Mouse (Mus musculus): ENCODE measurements around the gene Tmem232. TPM values are rescaled to one million over a fixed set of nuclear protein-coding genes. Genes with fewer than 3 reads are reported as not detected.
"Not testable (repeated sequence)": the region's sequence is repeated elsewhere in the genome, so short reads cannot be mapped to it uniquely, and the experiment has no call there.

Tmem232 gene
- total RNA-seq, 2 experiments from 2014 or later, result 11.0 to 11.6 TPM

- DNase-seq; intact Hi-C loops (cut with DNase I; ENCODE audit: low total_unique reads): not testable (repeated sequence)
Measured at GRCm38 (mm10) chr17:65546221-65546620, 5.6 kb upstream of the Tmem232 start.

DNA sequence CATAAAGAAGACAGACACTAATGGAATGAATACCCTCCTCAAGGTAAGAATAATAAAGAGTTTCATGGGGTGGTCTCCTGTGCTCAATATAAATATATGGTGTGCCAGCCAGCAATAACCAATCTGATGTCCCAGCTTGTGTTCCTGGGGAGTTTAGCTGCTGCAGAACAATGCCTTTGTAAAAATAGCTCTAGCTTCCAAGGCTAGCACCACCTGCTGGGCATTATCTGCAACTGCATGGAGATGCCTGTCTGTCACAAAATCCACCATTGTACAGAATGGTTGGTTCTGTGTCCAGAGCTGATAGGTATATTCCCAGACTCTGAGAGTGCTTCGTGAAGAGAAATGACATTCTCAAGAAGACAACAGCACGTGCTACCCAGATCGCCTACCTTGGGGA lies 4.4 kb downstream of the Tmem232 start:
- intact Hi-C loops (cut with DNase I; ENCODE audit: low total_unique reads), result no loop called here
- DNase-seq, result no peak

GRCm38 (mm10) chr17:65532381-65532780 lies 8.2 kb downstream of the Tmem232 start:
- DNase-seq; intact Hi-C loops (cut with DNase I; ENCODE audit: low total_unique reads): not testable (repeated sequence)

DNA sequence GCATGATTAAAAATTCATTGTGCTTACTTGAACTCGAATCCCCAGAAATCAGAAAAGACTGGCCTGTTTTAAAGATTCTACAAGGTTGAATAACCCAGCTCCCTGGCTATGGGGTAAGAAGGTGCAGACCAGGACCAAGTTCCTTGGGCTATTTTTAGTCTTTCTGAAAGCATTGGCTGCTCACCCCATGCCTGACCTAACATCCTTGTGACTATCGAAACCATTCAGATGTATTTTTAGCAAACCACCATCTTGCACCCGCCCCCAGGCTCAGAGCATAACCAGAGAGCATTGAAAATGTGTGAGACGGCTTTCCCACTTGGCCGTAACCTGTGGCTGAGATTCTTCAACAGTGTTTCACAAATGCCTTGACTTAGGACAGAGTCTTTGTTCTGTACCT lies 13.1 kb downstream of the Tmem232 start:
- DNase-seq, result no peak
- intact Hi-C loops (cut with DNase I; ENCODE audit: low total_unique reads), result no loop called here

DNA sequence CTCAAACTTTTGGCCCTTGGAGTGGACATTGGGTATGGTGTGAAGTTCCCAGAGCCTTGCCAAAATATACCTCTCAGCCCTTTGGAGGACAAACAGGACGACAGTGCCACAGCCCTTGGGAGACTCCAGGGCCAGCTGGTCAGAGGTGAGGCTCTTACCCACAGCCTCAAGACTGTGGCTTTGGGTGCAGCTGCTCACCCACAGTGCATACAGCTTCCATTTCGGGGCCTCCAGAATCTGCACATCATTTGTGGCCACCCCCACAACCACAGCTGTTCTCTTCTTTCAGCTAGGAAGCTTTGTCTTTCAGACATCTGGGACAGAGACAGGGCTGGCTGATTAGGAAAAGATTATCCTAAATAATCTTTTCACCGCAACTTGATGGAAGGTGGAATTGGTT lies 27.1 kb downstream of the Tmem232 start:
- intact Hi-C loops (cut with DNase I; ENCODE audit: low total_unique reads), result no loop called here
- no peak for DNase-seq

DNA sequence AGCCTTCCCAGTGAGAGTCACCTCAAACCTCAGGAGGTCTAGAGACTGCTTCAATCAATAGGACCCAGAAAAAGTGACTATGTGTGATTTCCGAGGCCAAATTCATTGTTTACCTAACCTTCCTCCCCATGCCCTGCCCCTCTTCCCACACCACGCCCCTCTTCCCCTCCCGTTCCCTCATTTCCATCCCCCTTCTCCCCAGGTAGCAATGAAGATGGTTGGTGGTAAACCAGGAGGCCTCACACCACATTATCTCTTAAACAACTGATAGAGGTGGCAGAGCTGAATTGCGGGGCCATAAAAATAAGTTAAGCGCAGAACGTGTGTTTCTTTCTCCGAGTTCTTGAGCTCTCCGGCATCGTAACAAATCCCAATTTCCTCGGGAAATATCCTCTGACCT lies 55.9 kb downstream of the Tmem232 start:
- intact Hi-C loops (cut with DNase I; ENCODE audit: low total_unique reads), result no loop called here
- no peak for DNase-seq

GRCm38 (mm10) chr17:65476747-65477146 lies 63.8 kb downstream of the Tmem232 start:
- DNase-seq, result no peak
- intact Hi-C loops (cut with DNase I; ENCODE audit: low total_unique reads), result no loop called here

GRCm38 (mm10) chr17:65450818-65451217 lies 89.8 kb downstream of the Tmem232 start:
- intact Hi-C loops (cut with DNase I; ENCODE audit: low total_unique reads), result no loop called here
- no peak for DNase-seq

- DNase-seq; intact Hi-C loops (cut with DNase I; ENCODE audit: low total_unique reads): not testable (repeated sequence)
Measured at GRCm38 (mm10) chr17:65437906-65438305, 102.7 kb downstream of the Tmem232 start.

DNA sequence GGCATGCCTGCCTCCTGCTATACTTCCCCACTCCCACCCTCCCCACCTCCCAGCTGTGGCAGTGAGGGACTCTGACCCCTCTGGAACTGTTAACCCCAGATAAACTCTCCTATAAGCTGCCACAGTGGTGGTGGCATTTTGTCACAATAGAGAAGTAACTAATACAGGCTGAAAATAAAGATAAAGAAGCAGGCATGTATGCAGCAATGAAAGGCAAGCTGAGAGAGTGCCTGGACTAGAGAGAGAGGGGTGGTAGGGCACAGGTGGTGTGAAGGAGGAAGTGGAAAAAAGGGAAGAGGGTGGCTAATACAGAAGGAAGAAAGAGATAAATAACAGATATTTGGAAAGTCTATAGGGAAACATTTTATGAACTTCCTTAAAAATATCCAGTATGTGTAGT lies 121.5 kb downstream of the Tmem232 start:
- intact Hi-C loops (cut with DNase I; ENCODE audit: low total_unique reads), result no loop called here
- no peak for DNase-seq

GRCm38 (mm10) chr17:65405309-65405708 lies 135.3 kb downstream of the Tmem232 start:
- no peak for DNase-seq
- intact Hi-C loops (cut with DNase I; ENCODE audit: low total_unique reads), result no loop called here

- DNase-seq, result no peak
- intact Hi-C loops (cut with DNase I; ENCODE audit: low total_unique reads), result no loop called here
Measured at GRCm38 (mm10) chr17:65400914-65401313, 139.7 kb downstream of the Tmem232 start.

DNA sequence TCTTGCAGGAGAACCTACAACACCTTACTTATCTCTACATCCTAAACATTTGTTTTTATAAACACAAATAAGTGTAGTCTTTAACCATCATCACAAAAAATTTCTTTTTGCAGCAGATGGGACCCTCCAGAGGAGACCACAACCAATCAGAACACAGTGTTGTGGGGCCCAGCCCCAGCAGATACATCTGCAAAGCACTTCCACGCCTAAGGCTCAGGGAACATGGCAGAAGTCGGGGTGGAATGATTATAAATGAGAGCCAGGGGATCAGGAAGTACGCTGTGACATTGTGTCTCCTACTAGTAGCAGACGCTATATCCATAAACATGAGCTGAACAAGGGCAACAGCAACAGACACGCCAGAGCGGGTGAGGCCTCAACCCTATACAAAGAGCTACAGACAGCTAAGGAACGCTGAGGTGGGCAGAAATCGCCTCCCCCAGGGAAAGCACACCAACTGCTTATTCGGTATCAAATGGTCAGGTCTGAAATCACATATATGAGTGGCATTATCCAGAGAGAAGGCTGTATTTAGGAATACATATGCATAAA lies 156.1 kb downstream of the Tmem232 start:
- intact Hi-C loops (cut with DNase I; ENCODE audit: low total_unique reads), result no loop called here
- no peak for DNase-seq

- peak; percentile 7 for DNase-seq
- intact Hi-C loops (cut with DNase I; ENCODE audit: low total_unique reads), result no loop called here
Measured at GRCm38 (mm10) chr17:65370034-65370780, 170.4 kb downstream of the Tmem232 start.

- intact Hi-C loops (cut with DNase I; ENCODE audit: low total_unique reads), result no loop called here
- no peak for DNase-seq
Measured at GRCm38 (mm10) chr17:65365535-65366254, 174.9 kb downstream of the Tmem232 start.

- intact Hi-C loops (cut with DNase I; ENCODE audit: low total_unique reads), result no loop called here
- no peak for DNase-seq
Measured at GRCm38 (mm10) chr17:65351836-65352235, 188.7 kb downstream of the Tmem232 start.

DNA sequence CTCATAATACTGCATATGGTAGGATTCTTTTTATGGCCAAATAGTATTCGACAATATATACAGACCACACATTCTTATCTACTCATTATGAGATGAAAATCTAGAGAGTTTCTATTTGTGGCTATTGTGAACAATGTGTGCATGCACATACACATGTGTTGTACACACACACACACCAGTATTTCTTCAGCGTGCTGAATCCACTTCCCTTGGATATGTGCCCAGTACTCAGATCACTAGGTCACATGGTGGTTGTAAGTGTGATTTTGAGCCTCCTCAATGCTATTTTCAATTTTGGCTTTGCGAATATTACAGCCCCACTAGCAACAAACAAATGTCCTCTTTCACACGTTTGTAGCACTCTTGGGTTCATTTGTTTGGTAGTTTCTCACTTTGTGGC lies 200.6 kb downstream of the Tmem232 start:
- DNase-seq, result no peak
- intact Hi-C loops (cut with DNase I; ENCODE audit: low total_unique reads), result no loop called here

GRCm38 (mm10) chr17:65330759-65331158 lies 209.8 kb downstream of the Tmem232 start:
- intact Hi-C loops (cut with DNase I; ENCODE audit: low total_unique reads), result no loop called here
- no peak for DNase-seq

DNA sequence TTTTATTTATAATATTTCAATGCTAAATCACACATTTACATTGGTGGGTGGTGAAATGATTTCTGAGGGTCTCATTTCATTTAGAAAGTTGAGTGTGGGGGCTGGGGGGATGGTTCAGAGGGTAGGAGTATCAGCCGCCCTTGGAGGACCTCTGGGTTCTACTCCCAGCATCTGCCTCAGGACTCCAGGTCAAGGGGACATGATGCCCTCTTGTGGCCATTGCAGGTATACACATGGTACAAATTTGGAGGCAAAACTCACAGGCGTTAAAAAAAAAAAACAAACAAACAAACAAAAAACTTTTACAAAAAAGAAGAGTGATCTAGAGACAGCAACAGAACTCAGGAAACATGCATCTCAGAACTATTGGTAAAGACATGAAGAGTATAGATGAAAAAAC lies 215.3 kb downstream of the Tmem232 start:
- intact Hi-C loops (cut with DNase I; ENCODE audit: low total_unique reads), result loop anchor here (5.0 kb wide), 1 partner anchor 258 kb away; no protein-coding TSS in a partner anchor
- DNase-seq, result peak; percentile 12

- DNase-seq, result no peak
- intact Hi-C loops (cut with DNase I; ENCODE audit: low total_unique reads), result no loop called here
Measured at GRCm38 (mm10) chr17:65320623-65321022, 220.0 kb downstream of the Tmem232 start.

DNA sequence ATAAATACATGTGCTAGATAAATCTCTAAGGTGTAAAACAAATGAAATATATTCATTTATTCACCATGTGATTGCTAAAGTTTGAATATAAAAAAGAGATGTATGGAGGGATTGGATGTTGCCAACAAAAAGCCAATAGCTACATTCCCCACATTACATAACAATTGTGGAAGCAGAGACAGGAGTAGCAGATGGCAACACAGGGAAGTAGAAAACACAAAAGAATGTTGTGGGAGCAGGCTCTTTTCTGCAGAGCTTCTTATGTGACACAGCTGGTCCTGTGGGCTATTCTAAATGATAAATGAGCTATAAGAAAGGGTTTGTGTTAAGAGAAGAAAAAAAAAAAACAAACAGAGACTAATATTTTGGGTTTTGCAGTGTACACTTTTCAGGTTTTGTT lies 240.6 kb downstream of the Tmem232 start:
- no peak for DNase-seq
- intact Hi-C loops (cut with DNase I; ENCODE audit: low total_unique reads), result no loop called here

Measured in gastrocnemius, postnatal 14 days (tissue).